Mouse (Mus musculus) layer of hippocampus, postnatal 36 days (tissue): ENCODE measurements at regions not wholly inside any gene's neighbourhood (a gene's known extent, or its start where the extent isn't known, plus 50 kb on each side); places are given as distances from the start of the nearest gene placed in this dataset.

Source experiments
- DNase-seq, 2 experiments: peaks; one replicate each; pipeline ENCODE4 v3.0.0; 2022

DNA sequence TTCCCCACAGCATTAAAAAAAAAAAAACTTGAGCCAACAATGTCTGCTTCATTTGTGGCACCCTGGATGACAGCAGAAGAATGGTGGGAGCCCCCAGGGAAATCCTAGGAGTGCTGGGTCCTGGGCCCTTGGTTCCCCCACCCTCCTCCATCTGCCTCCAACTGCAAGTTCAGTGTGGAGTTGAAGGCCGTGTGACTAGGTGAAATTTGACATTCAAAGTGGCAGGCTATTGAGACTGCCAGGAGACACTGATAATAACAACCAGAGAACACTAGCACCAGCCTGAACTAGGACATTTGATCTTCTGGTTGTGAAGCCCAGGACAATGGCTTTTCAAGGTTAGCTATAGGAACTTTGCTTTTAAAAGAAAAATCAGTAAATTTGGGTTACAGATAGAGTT, 74.0 kb downstream of the Adamts15 start:
- DNase-seq = no peak

GRCm38 (mm10) chr9:30845609-30846290, 76.5 kb downstream of the Adamts15 start:
- DNase-seq = no peak

- no peak for DNase-seq
Measured at GRCm38 (mm10) chr9:30844079-30844563, 78.1 kb downstream of the Adamts15 start.

- DNase-seq = no peak
Measured at GRCm38 (mm10) chr9:30834908-30835307, 87.3 kb downstream of the Adamts15 start.

- no peak for DNase-seq
Measured at GRCm38 (mm10) chr9:30834565-30834905, 87.7 kb downstream of the Adamts15 start.

GRCm38 (mm10) chr9:30833836-30834564, 88.3 kb downstream of the Adamts15 start:
- no peak for DNase-seq

GRCm38 (mm10) chr9:30829158-30829870, 92.9 kb downstream of the Adamts15 start:
- DNase-seq = no peak

- DNase-seq = no peak
Measured at GRCm38 (mm10) chr9:30827780-30828179, 94.5 kb downstream of the Adamts15 start.

GRCm38 (mm10) chr9:30824056-30824625, 98.1 kb downstream of the Adamts15 start:
- DNase-seq = no peak

GRCm38 (mm10) chr9:30820806-30821375, 101.4 kb downstream of the Adamts15 start:
- no peak for DNase-seq

DNA sequence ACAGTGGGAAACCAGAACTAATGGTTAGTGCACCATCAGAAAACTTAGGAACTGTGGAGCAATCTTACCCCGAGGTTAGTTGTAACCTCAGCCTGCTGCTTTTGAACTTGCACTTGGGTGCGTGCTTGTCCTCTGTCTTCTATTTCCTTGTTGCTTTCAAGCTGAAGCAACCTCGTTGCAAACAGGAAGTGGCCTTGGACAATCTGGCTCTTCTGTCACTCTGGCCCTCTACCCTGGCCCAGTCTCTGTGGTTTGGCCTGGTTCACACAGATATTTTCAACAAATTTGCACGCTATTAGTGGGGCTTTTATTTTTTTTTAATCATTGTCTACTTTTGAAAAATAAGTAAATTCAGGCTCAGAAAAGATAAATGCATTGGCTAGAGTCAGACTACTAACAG, 109.0 kb downstream of the Adamts15 start:
- no peak for DNase-seq

DNA sequence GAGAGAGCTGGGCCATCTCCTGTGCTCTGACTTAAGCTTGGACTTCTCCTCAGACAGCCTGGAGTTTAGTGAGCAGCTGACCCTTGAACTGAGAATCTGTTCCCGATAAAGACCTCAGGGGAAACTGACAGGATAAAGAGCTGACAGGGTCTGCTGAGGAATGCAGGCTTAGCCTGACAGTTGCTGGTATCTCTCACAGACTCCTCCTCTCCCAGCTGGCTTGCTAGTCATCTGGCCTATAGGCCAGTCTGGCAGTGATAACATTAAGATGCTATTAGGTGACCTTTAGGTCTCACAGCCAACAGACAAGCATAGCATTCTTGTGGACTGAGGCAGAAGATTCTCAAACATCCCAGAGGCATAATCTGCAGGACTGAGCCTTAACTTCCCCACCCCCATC, 111.4 kb downstream of the Adamts15 start:
- no peak for DNase-seq

GRCm38 (mm10) chr9:30810290-30810689, 112.0 kb downstream of the Adamts15 start:
- DNase-seq = no peak

DNA sequence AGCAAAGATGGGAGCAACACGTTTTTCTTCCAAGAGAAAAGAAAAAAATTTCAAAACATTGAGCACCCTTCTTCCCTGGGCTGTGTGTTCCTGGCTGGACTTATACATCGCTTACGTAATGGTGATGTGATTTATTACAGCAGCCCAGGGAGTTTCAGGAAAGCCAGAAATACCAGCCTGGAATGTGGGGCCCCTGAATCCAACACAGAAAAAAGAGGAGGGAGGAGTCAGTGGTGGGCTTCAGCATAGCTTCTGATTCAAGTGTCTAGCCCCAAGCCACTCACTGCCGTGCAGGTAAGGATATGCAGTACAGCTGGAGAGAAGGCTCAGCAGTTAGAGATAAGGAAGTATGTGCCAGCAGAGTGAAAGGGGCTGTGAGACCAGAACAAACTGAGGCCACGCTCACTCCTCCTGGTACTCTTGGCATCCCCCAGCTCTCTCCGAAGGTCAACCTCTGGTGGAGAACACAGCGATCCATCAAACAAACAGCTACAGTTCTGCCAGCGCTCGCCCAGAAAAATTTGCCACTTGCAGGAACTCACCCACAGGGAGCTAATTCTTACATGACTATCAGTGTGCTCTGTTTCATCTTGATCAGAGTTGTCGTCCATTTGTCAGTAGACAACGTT, 113.3 kb downstream of the Adamts15 start:
- DNase-seq = no peak

- no peak for DNase-seq
Measured at GRCm38 (mm10) chr9:30803755-30804532, 118.3 kb downstream of the Adamts15 start.

DNA sequence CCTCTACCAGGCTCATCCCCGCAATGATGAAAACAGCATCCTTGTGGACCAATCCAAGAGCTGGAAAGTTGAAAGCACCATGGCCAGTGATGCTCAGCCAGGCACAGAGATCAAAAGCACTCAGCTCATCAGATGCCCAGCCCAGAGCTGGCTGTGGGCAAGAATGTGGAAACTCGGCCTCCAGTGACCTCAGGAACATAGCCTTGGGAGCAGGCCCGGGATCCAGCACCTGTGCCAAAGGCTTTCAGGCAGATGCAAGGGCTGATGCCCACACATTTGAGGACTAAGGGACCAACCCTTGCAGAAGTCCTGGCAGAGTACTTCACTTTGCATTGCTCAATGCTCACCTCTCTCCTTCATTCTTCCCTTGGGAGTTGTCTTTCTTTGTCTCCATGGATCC, 119.4 kb downstream of the Adamts15 start:
- DNase-seq = no peak

DNA sequence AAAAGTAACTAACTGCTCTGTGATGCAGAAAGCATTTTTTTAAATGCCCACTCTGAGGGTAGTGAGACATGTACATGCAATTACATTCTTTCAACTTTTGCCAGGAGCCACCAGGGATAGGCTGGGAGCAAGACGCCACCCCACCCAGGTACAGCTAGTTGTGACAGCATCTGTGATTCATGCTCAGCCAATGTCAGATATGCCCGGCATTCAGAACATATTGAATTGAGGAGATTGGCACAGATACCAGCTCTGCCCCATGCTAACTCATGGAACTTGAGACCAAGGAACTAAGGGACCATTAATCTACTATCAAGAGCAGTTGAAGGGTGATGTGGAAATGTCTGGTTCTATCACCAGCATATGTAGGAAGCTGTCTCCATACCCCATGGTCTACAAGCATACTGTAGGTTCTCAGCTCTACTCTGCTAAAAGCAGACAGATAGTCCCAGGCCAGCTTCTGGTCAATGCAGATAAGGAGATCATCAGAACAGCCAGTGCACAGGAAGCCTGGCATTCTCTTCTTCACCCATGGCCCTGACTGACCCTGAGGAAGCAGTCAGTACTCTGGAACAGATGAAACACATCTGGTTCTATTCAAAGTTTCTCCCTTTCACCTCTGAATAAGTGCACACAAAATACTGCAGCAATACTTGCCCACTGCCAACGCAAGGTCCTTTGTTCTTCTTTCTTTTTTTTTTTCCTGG, 127.4 kb downstream of the Adamts15 start:
- no peak for DNase-seq

- DNase-seq = no peak
Measured at GRCm38 (mm10) chr9:30781221-30781620, 141.0 kb downstream of the Adamts15 start.

GRCm38 (mm10) chr9:30777816-30778215, 144.4 kb downstream of the Adamts15 start:
- DNase-seq = no peak

GRCm38 (mm10) chr9:30775161-30775560, 147.1 kb downstream of the Adamts15 start:
- no peak for DNase-seq

DNA sequence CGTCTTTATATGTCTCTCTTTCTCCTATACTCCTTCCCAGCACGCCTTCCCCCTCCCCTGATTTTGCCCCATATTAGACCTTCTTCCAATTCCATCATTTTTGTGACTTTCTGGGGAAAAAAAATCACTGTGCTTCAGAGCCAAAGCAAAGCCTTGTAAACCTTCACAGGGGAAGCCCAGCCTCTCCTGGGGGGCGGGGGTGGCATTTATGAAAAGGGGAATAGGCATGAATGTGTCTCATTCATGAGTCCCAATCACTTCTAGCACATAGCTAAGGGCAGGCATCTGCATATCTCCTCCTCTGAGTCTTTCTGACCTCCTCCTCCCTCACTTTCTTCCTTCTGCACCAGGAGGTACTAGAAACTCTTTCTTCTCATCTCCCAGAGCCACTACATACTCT, 149.8 kb downstream of the Adamts15 start:
- no peak for DNase-seq
